Mouse (Mus musculus) small intestine, adult 2 months (tissue): Measurements from ENCODE around the gene Zfp53. TPM values are rescaled to one million over a fixed set of nuclear protein-coding genes. Genes with fewer than 3 reads are reported as not detected.

Source experiments
- H3K27ac ChIP-seq: fragments of 200-500 bp; 2 replicates; pipeline ENCODE4 v1.5.1; 2012; ENCODE audit warnings: low read depth, low read length, control low read depth, inconsistent platforms; ENCODE audit not compliant: insufficient read depth
- H3K27me3 ChIP-seq: fragments of 200-500 bp; 2 replicates; pipeline ENCODE4 v1.6.1; 2012; ENCODE audit warnings: mild to moderate bottlenecking, moderate library complexity, low read length, inconsistent platforms; ENCODE audit not compliant: control insufficient read depth, insufficient read depth
- H3K36me3 ChIP-seq: fragments of 200-500 bp; 2 replicates; pipeline ENCODE4 v1.6.1; 2012; ENCODE audit warnings: mild to moderate bottlenecking, low read length, control low read depth, inconsistent platforms; ENCODE audit not compliant: control insufficient read depth, insufficient read depth
- H3K4me1 ChIP-seq: fragments of 200-500 bp; 2 replicates; pipeline ENCODE4 v1.6.1; 2012; ENCODE audit warnings: low read length, inconsistent platforms, mixed read lengths; ENCODE audit not compliant: control insufficient read depth, insufficient read depth, insufficient read length
- H3K4me3 ChIP-seq: fragments of 200-500 bp; 2 replicates; pipeline ENCODE4 v1.5.1; 2012; ENCODE audit warnings: low read depth, mild to moderate bottlenecking, control low read depth, inconsistent platforms, low read length, moderate library complexity
- CTCF ChIP-seq: fragments of 200-500 bp; IDR thresholded peaks from 2 replicates; pipeline ENCODE4 v1.5.1; 2012; ENCODE audit warnings: low read depth, mild to moderate bottlenecking, control low read depth, inconsistent platforms, low read length, moderate library complexity, mixed read lengths; ENCODE audit not compliant: insufficient replicate concordance, insufficient read length; ENCODE audit errors: extremely low read depth
- POLR2A ChIP-seq: fragments of 200-500 bp; IDR thresholded peaks from 2 replicates; pipeline ENCODE4 v1.6.1; 2012; ENCODE audit warnings: low read depth, mild to moderate bottlenecking, control low read depth, inconsistent platforms, low read length, moderate library complexity
- WGBS: fragments of 180-500 bp; shearing (Covaris S2); methylation state at CpG from one replicate; pipeline ENCODE4 v1.1.7; 2018; 5-methylcytosine and 5-hydroxymethylcytosine counted together
- polyA plus RNA-seq: library from polyadenylated mRNA; depleted of rRNA; stranded (reverse); fragments of >200 nt; gene quantifications from 2 replicates; pipeline ENCODE4 v1.2.3, GENCODE M21; 2012

Zfp53 gene
- polyA plus RNA-seq, 1 experiment: 2.5 TPM

DNA sequence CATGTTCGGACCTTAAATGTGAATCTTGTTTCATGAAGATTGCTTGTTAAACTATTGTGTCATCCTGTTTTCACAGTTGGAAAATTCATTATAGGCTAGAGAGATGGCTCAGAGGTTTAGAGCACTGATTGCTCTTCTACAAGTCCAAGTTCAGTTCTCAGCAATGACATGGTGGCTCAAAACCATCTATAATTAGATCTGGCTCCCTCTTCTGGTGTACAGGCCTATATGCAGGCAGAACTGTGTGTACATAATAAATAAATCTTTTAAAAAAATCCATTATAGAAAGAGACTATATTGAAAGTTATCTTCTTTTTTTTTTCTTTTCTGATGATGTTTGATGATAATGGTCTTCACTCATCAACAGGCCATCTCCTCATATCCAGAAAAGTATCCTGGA lies 15.7 kb downstream of the Zfp53 start:
- WGBS: 98% methylated on average over 1 of the region's 1 CpGs
- Histone ChIP-seq H3K4me1 (no peaks in the 10 kb centered on the region), H3K36me3 (peaks cover 24% of the 10 kb centered on the region), H3K27ac (no peak overlapping the region), H3K4me3 (no peak overlapping the region), H3K27me3 (no peaks in the 10 kb centered on the region)
- TF ChIP-seq CTCF: no peak
- TF ChIP-seq POLR2A: no peak

DNA sequence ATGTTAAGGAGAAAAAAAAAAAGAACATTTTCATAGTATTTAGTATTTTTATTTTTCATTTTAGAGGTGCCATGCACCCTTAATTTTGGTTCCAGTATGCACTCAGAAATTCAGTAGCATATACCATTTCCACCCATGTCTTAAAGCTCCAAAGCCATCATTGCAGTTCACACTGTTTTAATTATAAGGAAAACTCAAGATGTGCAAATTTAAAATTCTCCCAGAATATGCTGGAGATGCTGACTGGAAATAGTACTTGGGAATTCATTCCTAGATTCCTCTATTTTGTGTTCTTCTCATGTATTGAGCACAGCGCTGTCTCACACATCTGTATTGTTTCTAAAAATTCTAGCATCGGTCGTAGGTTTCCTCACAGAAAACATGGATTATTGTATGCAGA lies 17.5 kb downstream of the Zfp53 start:
- Histone ChIP-seq H3K36me3 (peaks cover 27% of the 10 kb centered on the region), H3K27me3 (no peaks in the 10 kb centered on the region), H3K4me3 (no peak overlapping the region), H3K27ac (no peak overlapping the region), H3K4me1 (no peaks in the 10 kb centered on the region)
- 95% methylated on average over 3 of the region's 3 CpGs for WGBS
- no peak for TF ChIP-seq CTCF
- TF ChIP-seq POLR2A: no peak

DNA sequence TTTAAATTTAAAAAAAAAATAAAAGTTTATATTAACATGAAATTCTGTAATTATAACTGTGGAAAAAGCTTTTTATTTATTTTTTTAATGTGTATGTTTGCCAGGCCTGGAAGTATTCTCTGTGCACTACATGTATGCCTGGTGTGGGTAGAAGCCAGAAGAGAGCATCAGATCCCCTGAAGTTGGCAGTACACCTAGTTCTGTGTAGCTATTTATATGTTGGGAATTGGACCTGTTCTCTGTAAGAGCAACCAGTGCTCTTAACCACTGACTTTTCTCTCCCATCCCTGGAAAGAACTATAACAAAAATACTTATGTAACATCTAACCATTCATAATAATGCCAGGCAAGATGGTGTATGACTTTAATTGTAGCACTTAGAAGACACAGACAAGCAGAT lies 21.0 kb downstream of the Zfp53 start:
- Histone ChIP-seq H3K4me3 (no peak overlapping the region), H3K4me1 (no peaks in the 10 kb centered on the region), H3K27ac (no peak overlapping the region), H3K27me3 (no peaks in the 10 kb centered on the region), H3K36me3 (peaks cover 28% of the 10 kb centered on the region)
- TF ChIP-seq CTCF (no peak), POLR2A (no peak)

DNA sequence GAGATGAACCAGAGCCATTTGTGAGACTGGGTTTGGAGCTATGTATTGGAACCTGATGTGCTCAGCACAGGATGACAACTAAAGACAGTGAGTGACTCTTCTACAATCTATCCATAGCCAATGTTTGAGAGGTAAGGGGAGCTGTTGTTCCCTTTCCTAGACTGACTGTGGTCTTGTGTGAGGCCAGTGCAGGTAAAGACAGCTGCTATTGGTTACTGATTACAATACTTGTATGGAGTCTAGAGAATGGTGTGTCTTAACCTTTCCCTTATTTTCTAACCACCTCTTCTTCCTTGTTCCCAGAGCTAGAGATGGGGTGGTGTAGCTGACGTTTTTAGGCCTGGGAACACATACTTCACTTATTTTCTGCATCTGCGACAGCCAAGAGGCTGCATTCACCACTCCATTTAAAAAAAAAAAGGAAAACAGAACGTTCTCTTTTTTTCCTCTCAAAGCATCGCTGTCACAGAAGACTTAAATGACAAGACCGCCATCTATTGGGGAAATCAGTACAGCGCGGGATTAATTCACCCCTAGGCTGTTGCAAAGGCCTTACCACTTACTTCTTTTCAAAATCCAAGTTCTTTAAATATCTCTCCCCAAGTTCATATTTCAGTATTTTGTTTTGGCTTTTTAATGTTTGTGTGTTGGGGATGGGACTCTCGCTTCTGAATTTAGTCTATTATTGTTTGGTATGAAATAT lies 26.8 kb downstream of the Zfp53 start:
- Histone ChIP-seq H3K27ac (no peak overlapping the region), H3K4me3 (no peak overlapping the region), H3K4me1 (peaks cover 2% of the 10 kb centered on the region; the same call in 1 of the 2 replicates), H3K36me3 (peaks cover 6% of the 10 kb centered on the region), H3K27me3 (no peaks in the 10 kb centered on the region)
- TF ChIP-seq POLR2A (no peak), CTCF (no peak)
- under 1% methylated on average over 8 of the region's 8 CpGs for WGBS

DNA sequence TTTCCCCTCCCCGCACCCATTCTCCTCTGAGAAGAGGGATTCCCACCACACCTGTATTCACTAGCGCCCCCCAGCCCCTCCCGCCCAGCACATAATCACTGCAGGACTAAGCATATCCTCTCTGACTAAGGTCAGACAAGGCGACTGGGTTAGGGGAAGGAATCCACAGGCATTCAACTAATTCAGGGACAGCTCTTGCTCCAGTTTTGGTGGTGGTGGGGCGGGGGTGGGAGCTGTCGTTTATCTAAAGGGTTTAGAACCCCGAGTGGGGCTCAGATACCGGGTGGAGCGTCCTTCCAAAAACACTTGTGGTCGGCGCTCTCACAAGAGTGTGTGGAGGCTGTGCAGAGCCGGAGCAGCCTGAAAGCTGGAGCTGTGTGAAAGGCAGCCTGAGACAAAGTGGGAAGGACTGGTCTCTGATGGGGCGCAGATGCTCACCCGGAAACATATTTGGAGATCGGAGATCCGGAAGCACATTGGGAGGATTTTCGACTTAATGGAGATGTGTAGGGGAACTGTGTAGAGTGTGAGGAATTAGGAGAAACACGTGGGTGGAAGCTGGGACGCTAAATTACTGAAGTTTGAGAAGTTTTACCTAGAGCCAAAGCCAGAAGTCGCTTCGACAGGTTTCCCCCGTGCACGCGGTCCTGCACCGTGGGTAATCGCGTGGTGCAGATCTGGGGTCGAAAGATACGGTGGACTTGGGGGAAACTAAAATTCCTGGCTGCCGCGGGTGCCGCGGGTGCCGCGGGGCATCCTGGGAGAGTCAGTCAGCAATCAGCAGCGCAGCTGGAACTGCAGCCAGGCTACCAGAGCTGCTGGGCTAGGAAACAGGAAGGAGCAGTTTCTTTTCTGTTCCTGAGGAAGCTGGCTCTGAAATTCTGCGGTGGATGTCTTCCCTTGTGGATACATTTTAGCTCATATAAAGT lies 27.7 kb downstream of the Zfp53 start:
- TF ChIP-seq CTCF (0 out of 2 replicates have a peak, but pooled peaks have one; percentile 10), POLR2A (peak; percentile 75)
- WGBS: under 1% methylated on average over 37 of the region's 37 CpGs
- peaks cover 3% of the 10 kb centered on the region; the same call in 1 of the 2 replicates for H3K36me3 ChIP-seq

DNA sequence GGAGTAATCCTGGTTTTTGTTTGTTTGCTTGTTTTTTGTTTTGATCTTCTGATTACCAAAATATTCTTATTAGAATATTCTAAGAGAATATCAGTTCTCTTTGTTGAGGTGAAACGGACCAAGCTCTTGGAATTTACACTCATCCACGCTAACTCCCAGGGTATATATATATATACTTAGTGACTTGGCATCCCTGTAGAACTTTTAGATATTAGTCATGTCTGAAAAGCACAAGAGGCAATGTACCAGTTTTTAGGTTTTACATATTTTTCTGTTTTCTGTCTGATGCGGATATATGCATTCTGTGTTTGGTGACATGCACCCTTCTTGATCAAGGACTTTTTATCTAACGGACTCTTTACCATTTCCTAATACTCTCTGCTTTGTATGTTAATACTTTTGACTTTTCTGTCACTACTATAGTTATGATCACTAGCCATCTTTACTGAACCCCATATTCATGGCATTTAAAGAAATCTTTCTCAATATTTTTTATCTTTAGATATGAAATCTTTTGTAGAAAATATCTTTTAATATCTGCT lies 28.4 kb downstream of the Zfp53 start:
- Histone ChIP-seq H3K27me3 (no peaks in the 10 kb centered on the region), H3K27ac (no peak overlapping the region), H3K4me3 (peak overlapping the region; percentile 97; the same call in 1 of the 2 replicates), H3K36me3 (peaks cover under 1% of the 10 kb centered on the region; the same call in 1 of the 2 replicates), H3K4me1 (peaks cover 2% of the 10 kb centered on the region; the same call in 1 of the 2 replicates)
- 10% methylated on average over 4 of the region's 4 CpGs for WGBS
- no peak for TF ChIP-seq CTCF
- no peak for TF ChIP-seq POLR2A

More for the DNA sequence above, 27.7 kb downstream of the Zfp53 start:
- peak overlapping the region; percentile 88 for H3K27ac ChIP-seq
- peaks cover 2% of the 10 kb centered on the region; the same call in 1 of the 2 replicates for H3K4me1 ChIP-seq
- no peaks in the 10 kb centered on the region for H3K27me3 ChIP-seq
- H3K4me3 ChIP-seq: peak overlapping the region; percentile 97
